Comparison of ENCODE assay signal across 18 mouse cellular contexts in genomic region chr9:64011356-64011755, GRCm38 (mm10). TPM values are rescaled to one million over a fixed set of nuclear protein-coding genes. Genes with fewer than 3 reads are reported as not detected.
A peak's percentile ranks its signal among the peaks of the same experiment; 100 is the strongest.
DNase-seq lines count a peak whose midpoint lies in the region; ATAC-seq and TF ChIP-seq lines count a peak whose summit lies in the region.
"Had no signal": no experiment of that assay in that cellular context is flagged by ENCODE, and none has a peak within 500 bp of the region (broad histone marks: within the 10 kb centered on the region; RNA-seq: fewer than 3 reads in every experiment).

No protein-coding gene starts in this region.

- H3K9ac ChIP-seq in kidney, embryonic 14.5 days (ENCODE audit: low read depth, low read length), result no peak overlapping the region
- H3K9ac ChIP-seq in lung, embryonic 14.5 days, result no peak overlapping the region
- no peak overlapping the region for H3K9ac ChIP-seq in MEL (ENCODE audit: control insufficient read depth, low read depth, low read length, poor library complexity, severe bottlenecking)
- H3K9ac ChIP-seq in stomach, postnatal 0 days (ENCODE audit: low read length), result no peak overlapping the region
- H3K9ac ChIP-seq: heart, embryonic 15.5 days; midbrain, embryonic 12.5 days; neural tube, embryonic 13.5 days had no signal

- H3K4me2 ChIP-seq in kidney, embryonic 14.5 days (replicated peaks; ENCODE audit: low read depth, low read length), result no peak overlapping the region
- no peak overlapping the region for H3K4me2 ChIP-seq in lung, embryonic 14.5 days
- no peak overlapping the region for H3K4me2 ChIP-seq in stomach, postnatal 0 days (replicated peaks; ENCODE audit: low read depth)
- H3K4me2 ChIP-seq: heart, embryonic 15.5 days; midbrain, embryonic 12.5 days; neural tube, embryonic 13.5 days had no signal

- peak; percentile 32 for TF ChIP-seq RAD21 in MEL (IDR thresholded peaks at IDR 0.05; ENCODE audit: low read depth, low read length)

- no peak for ATAC-seq in kidney, embryonic 14.5 days (ENCODE audit: low FRiP score, low TSS enrichment)
- ATAC-seq in lung, embryonic 14.5 days (ENCODE audit: insufficient read depth), result no peak
- ATAC-seq in stomach, postnatal 0 days (ENCODE audit: low FRiP score, low TSS enrichment), result no peak

- H3K36me3 ChIP-seq in kidney, adult 2 months (ENCODE audit: control insufficient read depth, insufficient read depth, low read length), result no peaks in the 10 kb centered on the region
- H3K36me3 ChIP-seq in kidney, embryonic 14.5 days (ENCODE audit: control insufficient read depth, insufficient read depth, low read length), result peaks cover 65% of the 10 kb centered on the region
- peaks cover 89% of the 10 kb centered on the region for H3K36me3 ChIP-seq in lung, embryonic 14.5 days (ENCODE audit: insufficient read depth)
- H3K36me3 ChIP-seq in MEL (ENCODE audit: control insufficient read depth in 1 of 2, insufficient read depth in 2 of 2, low read length in 2 of 2), result peaks cover 0 to 2% of the 10 kb centered on the region in 2 experiments; a peak in 1 of 4 replicates
- peaks cover 11% of the 10 kb centered on the region for H3K36me3 ChIP-seq in stomach, postnatal 0 days (ENCODE audit: control insufficient read depth, insufficient read depth, low read length)

- no peak for DNase-seq in kidney, adult 2 months
- DNase-seq in lung, embryonic 14.5 days, result no peak
- DNase-seq in lung, postnatal 10 days, result no peak
- DNase-seq in MEL (ENCODE audit: low read depth, low spot score), result no peak
- no peak for DNase-seq in stomach, postnatal 0 days (ENCODE audit: low spot score)
- no peak for DNase-seq in thymus, postnatal 25 days
- DNase-seq: adrenal gland, postnatal 25 days; cerebellum, adult 2 months; heart, adult 11 months; kidney, adult 8-10 months; kidney, postnatal 4 days; right cerebral cortex, adult 18-20 months; thymus, adult 18-20 months had no signal

- no peak for TF ChIP-seq POLR2A in kidney, adult 2 months (IDR thresholded peaks at IDR 0.05; ENCODE audit: low read depth, low read length)
- no peak for TF ChIP-seq POLR2A in MEL (IDR thresholded peaks at IDR 0.05; ENCODE audit: control insufficient read depth in 1 of 2, insufficient read depth in 1 of 2, low read depth in 1 of 2, low read length in 2 of 2, poor library complexity in 1 of 2)

- H3K4me3 ChIP-seq in kidney, adult 2 months (ENCODE audit: insufficient read depth, low read depth, low read length), result no peak overlapping the region
- H3K4me3 ChIP-seq in kidney, embryonic 14.5 days (ENCODE audit: low read length), result no peak overlapping the region
- no peak overlapping the region for H3K4me3 ChIP-seq in lung, embryonic 14.5 days (ENCODE audit: low read depth, low read length)
- no peak overlapping the region for H3K4me3 ChIP-seq in MEL (ENCODE audit: control insufficient read depth in 1 of 2, insufficient read depth in 1 of 2, low read depth in 2 of 2, low read length in 2 of 2)
- no peak overlapping the region for H3K4me3 ChIP-seq in stomach, postnatal 0 days (ENCODE audit: low read depth, low read length)
- H3K4me3 ChIP-seq: forebrain, embryonic 10.5 days; heart, embryonic 15.5 days; midbrain, embryonic 12.5 days; neural tube, embryonic 13.5 days had no signal

- TF ChIP-seq EP300 in MEL (IDR thresholded peaks at IDR 0.05; ENCODE audit: low read depth in 1 of 2, low read length in 2 of 2), result no peak
- no peak for TF ChIP-seq EP300 in stomach, postnatal 0 days (optimal IDR thresholded peaks at IDR 0.05)

- H3K4me1 ChIP-seq in kidney, adult 2 months (ENCODE audit: control insufficient read depth, insufficient read depth, low read length), result no peaks in the 10 kb centered on the region; the same call in 1 of the 2 replicates
- H3K4me1 ChIP-seq in kidney, embryonic 14.5 days (ENCODE audit: control insufficient read depth, insufficient read depth, low read length), result peaks cover 22% of the 10 kb centered on the region
- H3K4me1 ChIP-seq in lung, embryonic 14.5 days (ENCODE audit: insufficient read depth), result peaks cover 4% of the 10 kb centered on the region; the same call in 1 of the 2 replicates
- peaks cover 0 to 3% of the 10 kb centered on the region in 2 experiments; a peak in 1 of 4 replicates for H3K4me1 ChIP-seq in MEL (ENCODE audit: control insufficient read depth in 1 of 2, insufficient read depth in 2 of 2, low read length in 2 of 2)
- H3K4me1 ChIP-seq in stomach, postnatal 0 days (replicated peaks; ENCODE audit: control insufficient read depth, insufficient read depth), result no peaks in the 10 kb centered on the region

- no peak overlapping the region for H3K27ac ChIP-seq in kidney, adult 2 months (ENCODE audit: insufficient read depth, low read depth, low read length)
- H3K27ac ChIP-seq in kidney, embryonic 14.5 days (ENCODE audit: low read depth, low read length), result no peak overlapping the region
- no peak overlapping the region for H3K27ac ChIP-seq in lung, embryonic 14.5 days (ENCODE audit: low read depth)
- no peak overlapping the region for H3K27ac ChIP-seq in MEL (ENCODE audit: control insufficient read depth, low read depth, low read length)
- no peak overlapping the region for H3K27ac ChIP-seq in stomach, postnatal 0 days (replicated peaks)
- H3K27ac ChIP-seq: forebrain, embryonic 10.5 days; heart, embryonic 15.5 days; midbrain, embryonic 12.5 days; neural tube, embryonic 13.5 days had no signal

- 100% methylated on average over 1 of the region's 1 CpGs for WGBS in kidney, adult 2 months
- 93% methylated on average over 1 of the region's 1 CpGs for WGBS in kidney, embryonic 14.5 days
- WGBS in lung, embryonic 14.5 days, result 92% methylated on average over 1 of the region's 1 CpGs
- 100% methylated on average over 1 of the region's 1 CpGs for WGBS in stomach, postnatal 0 days

- no peaks in the 10 kb centered on the region for H3K79me2 ChIP-seq in MEL (ENCODE audit: control insufficient read depth, insufficient read depth, low read length, poor library complexity)

- no peaks in the 10 kb centered on the region for H3K27me3 ChIP-seq in kidney, adult 2 months (replicated peaks; ENCODE audit: control insufficient read depth, insufficient read depth, low read length)
- H3K27me3 ChIP-seq in kidney, embryonic 14.5 days (ENCODE audit: control insufficient read depth, insufficient read depth, low read length), result no peaks in the 10 kb centered on the region
- H3K27me3 ChIP-seq in lung, embryonic 14.5 days (ENCODE audit: insufficient read depth, low read length), result no peaks in the 10 kb centered on the region
- no peaks in the 10 kb centered on the region for H3K27me3 ChIP-seq in MEL (ENCODE audit: control insufficient read depth in 1 of 2, insufficient read depth in 2 of 2, low read length in 2 of 2)
- no peaks in the 10 kb centered on the region for H3K27me3 ChIP-seq in stomach, postnatal 0 days (ENCODE audit: control insufficient read depth, insufficient read depth, low read length)
- H3K27me3 ChIP-seq: heart, embryonic 15.5 days; midbrain, embryonic 12.5 days; neural tube, embryonic 13.5 days had no signal

- TF ChIP-seq CTCF in kidney, adult 2 months (conservative IDR thresholded peaks at IDR 0.05; ENCODE audit: insufficient read depth, insufficient read length, low read depth, low read length), result 0 out of 2 replicates have a peak, but pooled peaks have one; percentile 23
- peak; percentile 59 for TF ChIP-seq CTCF in lung, embryonic 14.5 days (IDR thresholded peaks at IDR 0.05; ENCODE audit: low read depth)
- TF ChIP-seq CTCF in MEL (IDR thresholded peaks at IDR 0.05 in 2 of 3, conservative IDR thresholded peaks at IDR 0.05 in 1 of 3; ENCODE audit: control insufficient read depth in 1 of 3, insufficient read depth in 1 of 3, low read depth in 2 of 3, low read length in 3 of 3, poor library complexity in 1 of 3, severe bottlenecking in 1 of 3), result peak; percentile 33 to 40 (median 34)
- TF ChIP-seq CTCF in stomach, postnatal 0 days (IDR thresholded peaks at IDR 0.05; ENCODE audit: low read depth), result peak; percentile 47; the same call in 1 of the 2 replicates

- peaks cover 8% of the 10 kb centered on the region; the same call in 1 of the 2 replicates for H3K9me3 ChIP-seq in kidney, embryonic 14.5 days (ENCODE audit: control insufficient read depth, low read length)
- peaks cover 5% of the 10 kb centered on the region; the same call in 1 of the 2 replicates for H3K9me3 ChIP-seq in lung, embryonic 14.5 days (ENCODE audit: low read depth, low read length)
- H3K9me3 ChIP-seq in MEL (replicated peaks; ENCODE audit: insufficient read depth, low read length), result no peaks in the 10 kb centered on the region
- no peaks in the 10 kb centered on the region for H3K9me3 ChIP-seq in stomach, postnatal 0 days (ENCODE audit: control insufficient read depth, low read length)
- H3K9me3 ChIP-seq: heart, embryonic 15.5 days; neural tube, embryonic 13.5 days had no signal

TF ChIP-seq in MEL, 35 proteins besides CTCF, POLR2A, EP300 and RAD21:
- TF ChIP-seq CHD2 (IDR thresholded peaks at IDR 0.05; ENCODE audit: low read length), result no peak
- peak; percentile 19; the same call in 1 of the 2 replicates for TF ChIP-seq SMC3 (IDR thresholded peaks at IDR 0.05; ENCODE audit: low read depth, low read length)
TF ChIP-seq in MEL: peak in this region for 1.

RNA-seq across cellular contexts. Expression of gene Smad6, which starts 10.5 kb away (rescaled TPM):
- polyA plus RNA-seq in kidney, adult 2 months (2012; rRNA removed), result 15.9 and 22.8 TPM in 2 replicates
- polyA plus RNA-seq in kidney, embryonic 14.5 days (2014; fragmentation: Nextera tagmentation; extraction: Ambion mirVana), result 12.2 and 14.3 TPM in 2 replicates
- 13.6 and 15.3 TPM in 2 replicates for polyA plus RNA-seq in lung, embryonic 14.5 days (2014; fragmentation: Nextera tagmentation; extraction: Ambion mirVana)
- total RNA-seq in MEL (2012; rRNA removed), result 2.1 and 2.2 TPM in 2 replicates
- polyA plus RNA-seq in MEL (2012; ENCODE audit: insufficient read depth in 1 of 2, insufficient read length in 2 of 2, low read depth in 1 of 2, low replicate concordance in 2 of 2, missing spikeins in 1 of 2), result 1 to 10 TPM in 1 of 2 experiments, not detected in 1; 3.9 TPM
- 6.0 and 7.3 TPM in 2 replicates for polyA plus RNA-seq in stomach, postnatal 0 days (2015; fragmentation: Nextera tagmentation; extraction: Ambion mirVana)
